Mouse (Mus musculus) intestine, embryonic 15.5 days (tissue): Measurements from ENCODE around the gene Ncoa3. TPM values are rescaled to one million over a fixed set of nuclear protein-coding genes. Genes with fewer than 3 reads are reported as not detected.
A peak's percentile ranks its signal among the peaks of the same experiment; 100 is the strongest.

Experiments
- ATAC-seq: fragments of 200-750 bp; cut with Nextera tagmentation; 2 replicates; pipeline ENCODE4 v1.8.0; 2017; ENCODE audit warnings: moderate TSS enrichment, moderate library complexity
- H3K27ac ChIP-seq: fragments of 300-500 bp; sonication (generic); 2 replicates; pipeline ENCODE4 v1.5.1; 2015; ENCODE audit warnings: mild to moderate bottlenecking, inconsistent platforms
- H3K27me3 ChIP-seq: fragments of 300-500 bp; sonication (generic); replicated peaks from 2 replicates; pipeline ENCODE4 v1.6.1; 2015; ENCODE audit warnings: inconsistent platforms
- H3K36me3 ChIP-seq: fragments of 300-500 bp; sonication (generic); 2 replicates; pipeline ENCODE4 v1.6.1; 2015; ENCODE audit warnings: inconsistent platforms
- H3K4me1 ChIP-seq: fragments of 300-500 bp; sonication (generic); replicated peaks from 2 replicates; pipeline ENCODE4 v1.6.1; 2015; ENCODE audit warnings: inconsistent platforms
- H3K4me2 ChIP-seq: fragments of 300-500 bp; sonication (generic); replicated peaks from 2 replicates; pipeline ENCODE4 v1.6.1; 2015; ENCODE audit warnings: mild to moderate bottlenecking, inconsistent platforms
- H3K4me3 ChIP-seq: fragments of 300-500 bp; sonication (generic); replicated peaks from 2 replicates; pipeline ENCODE4 v1.5.1; 2015; ENCODE audit warnings: inconsistent platforms
- H3K9ac ChIP-seq: fragments of 300-500 bp; sonication (generic); 2 replicates; pipeline ENCODE4 v1.6.1; 2015; ENCODE audit warnings: inconsistent platforms
- H3K9me3 ChIP-seq: fragments of 300-500 bp; sonication (generic); 2 replicates; pipeline ENCODE4 v1.6.1; 2016; ENCODE audit warnings: inconsistent platforms
- WGBS: fragments of 180-500 bp; shearing (Covaris S2); methylation state at CpG from one replicate; pipeline ENCODE4 v1.1.7; 2015; 5-methylcytosine and 5-hydroxymethylcytosine counted together
- polyA plus RNA-seq: library from polyadenylated mRNA; unstranded; fragments of >200 nt; fragmentation: Nextera tagmentation; extraction: Ambion mirVana; gene quantifications from 2 replicates; pipeline ENCODE4 v1.2.1, GENCODE M21; 2015

Gene Ncoa3
- polyA plus RNA-seq, 1 experiment from 2014 or later, result 10.8 TPM

GRCm38 (mm10) chr2:165957257-165957828 lies 35.1 kb upstream of the Ncoa3 start:
- H3K4me2 ChIP-seq, result no peak overlapping the region
- no peaks in the 10 kb centered on the region for H3K9me3 ChIP-seq
- no peak overlapping the region for H3K27ac ChIP-seq
- ATAC-seq, result no peak
- 64% methylated on average over 9 of the region's 9 CpGs for WGBS
- H3K27me3 ChIP-seq, result no peaks in the 10 kb centered on the region
- no peak overlapping the region for H3K9ac ChIP-seq
- H3K4me3 ChIP-seq, result no peak overlapping the region
- H3K36me3 ChIP-seq, result no peaks in the 10 kb centered on the region
- peaks cover 6% of the 10 kb centered on the region for H3K4me1 ChIP-seq

GRCm38 (mm10) chr2:165958556-165958955 lies 33.9 kb upstream of the Ncoa3 start:
- ATAC-seq, result no peak
- H3K4me3 ChIP-seq, result no peak overlapping the region
- 85% methylated on average over 6 of the region's 6 CpGs for WGBS

GRCm38 (mm10) chr2:165960695-165961094 lies 31.7 kb upstream of the Ncoa3 start:
- Histone ChIP-seq H3K27ac (no peak overlapping the region), H3K9me3 (no peaks in the 10 kb centered on the region), H3K4me3 (no peak overlapping the region), H3K4me1 (no peaks in the 10 kb centered on the region), H3K9ac (no peak overlapping the region), H3K27me3 (no peaks in the 10 kb centered on the region), H3K36me3 (no peaks in the 10 kb centered on the region), H3K4me2 (no peak overlapping the region)
- no peak for ATAC-seq
- 71% methylated on average over 3 of the region's 3 CpGs for WGBS

More at GRCm38 (mm10) chr2:165958556-165958955, 33.9 kb upstream of the Ncoa3 start:
- peaks cover 6% of the 10 kb centered on the region for H3K4me1 ChIP-seq
- H3K4me2 ChIP-seq, result no peak overlapping the region
- H3K9me3 ChIP-seq, result no peaks in the 10 kb centered on the region
- H3K27me3 ChIP-seq, result no peaks in the 10 kb centered on the region
- no peak overlapping the region for H3K9ac ChIP-seq
- H3K36me3 ChIP-seq, result no peaks in the 10 kb centered on the region
- H3K27ac ChIP-seq, result no peak overlapping the region

- WGBS, result 77% methylated on average over 5 of the region's 5 CpGs
Observed at GRCm38 (mm10) chr2:165962824-165963223, 29.6 kb upstream of the Ncoa3 start.

GRCm38 (mm10) chr2:165964121-165964520 lies 28.3 kb upstream of the Ncoa3 start:
- Histone ChIP-seq H3K36me3 (no peaks in the 10 kb centered on the region), H3K27ac (peak overlapping the region; percentile 61), H3K9me3 (no peaks in the 10 kb centered on the region), H3K4me3 (no peak overlapping the region), H3K9ac (no peak overlapping the region), H3K27me3 (no peaks in the 10 kb centered on the region), H3K4me1 (peaks cover 6% of the 10 kb centered on the region; the same call in 1 of the 2 replicates), H3K4me2 (no peak overlapping the region)
- ATAC-seq, result peak; percentile 83
- 39% methylated on average over 4 of the region's 4 CpGs for WGBS

More at GRCm38 (mm10) chr2:165962824-165963223, 29.6 kb upstream of the Ncoa3 start:
- H3K9ac ChIP-seq, result no peak overlapping the region
- H3K27ac ChIP-seq, result no peak overlapping the region
- no peak overlapping the region for H3K4me3 ChIP-seq
- no peak overlapping the region for H3K4me2 ChIP-seq
- no peaks in the 10 kb centered on the region for H3K36me3 ChIP-seq
- no peak for ATAC-seq
- H3K27me3 ChIP-seq, result no peaks in the 10 kb centered on the region
- H3K9me3 ChIP-seq, result no peaks in the 10 kb centered on the region
- no peaks in the 10 kb centered on the region for H3K4me1 ChIP-seq

GRCm38 (mm10) chr2:165967076-165967475 lies 25.4 kb upstream of the Ncoa3 start:
- WGBS, result 95% methylated on average over 2 of the region's 2 CpGs
- no peaks in the 10 kb centered on the region for H3K36me3 ChIP-seq
- no peaks in the 10 kb centered on the region for H3K27me3 ChIP-seq
- ATAC-seq, result no peak
- H3K9me3 ChIP-seq, result no peaks in the 10 kb centered on the region
- H3K9ac ChIP-seq, result no peak overlapping the region
- no peak overlapping the region for H3K4me3 ChIP-seq
- no peak overlapping the region for H3K27ac ChIP-seq
- no peak overlapping the region for H3K4me2 ChIP-seq
- peaks cover 6% of the 10 kb centered on the region; the same call in 1 of the 2 replicates for H3K4me1 ChIP-seq

GRCm38 (mm10) chr2:165967823-165968555 lies 24.4 kb upstream of the Ncoa3 start:
- Histone ChIP-seq H3K4me1 (peaks cover 6% of the 10 kb centered on the region), H3K4me2 (no peak overlapping the region), H3K36me3 (no peaks in the 10 kb centered on the region), H3K27me3 (no peaks in the 10 kb centered on the region), H3K4me3 (no peak overlapping the region), H3K9me3 (no peaks in the 10 kb centered on the region), H3K27ac (no peak overlapping the region), H3K9ac (no peak overlapping the region)
- ATAC-seq, result no peak
- 65% methylated on average over 6 of the region's 6 CpGs for WGBS

GRCm38 (mm10) chr2:165968876-165969275 lies 23.6 kb upstream of the Ncoa3 start:
- peak; percentile 65 for ATAC-seq
- Histone ChIP-seq H3K36me3 (no peaks in the 10 kb centered on the region), H3K27ac (0 out of 2 replicates have a peak overlapping the region, but pooled peaks have one; percentile 22), H3K4me2 (no peak overlapping the region), H3K4me3 (no peak overlapping the region), H3K9me3 (no peaks in the 10 kb centered on the region), H3K9ac (no peak overlapping the region), H3K4me1 (peaks cover 6% of the 10 kb centered on the region), H3K27me3 (no peaks in the 10 kb centered on the region)
- WGBS, result 20% methylated on average over 3 of the region's 3 CpGs

GRCm38 (mm10) chr2:165969391-165969790 lies 23.0 kb upstream of the Ncoa3 start:
- ATAC-seq, result peak; percentile 73
- H3K36me3 ChIP-seq, result no peaks in the 10 kb centered on the region
- WGBS, result 34% methylated on average over 8 of the region's 8 CpGs
- H3K9me3 ChIP-seq, result no peaks in the 10 kb centered on the region
- H3K4me1 ChIP-seq, result peaks cover 6% of the 10 kb centered on the region
- no peak overlapping the region for H3K9ac ChIP-seq
- no peak overlapping the region; the same call in 1 of the 2 replicates for H3K4me2 ChIP-seq
- no peaks in the 10 kb centered on the region for H3K27me3 ChIP-seq
- H3K4me3 ChIP-seq, result no peak overlapping the region
- 0 out of 2 replicates have a peak overlapping the region, but pooled peaks have one; percentile 22 for H3K27ac ChIP-seq

- Histone ChIP-seq H3K36me3 (no peaks in the 10 kb centered on the region), H3K4me2 (no peak overlapping the region), H3K9ac (no peak overlapping the region), H3K27ac (no peak overlapping the region), H3K4me3 (no peak overlapping the region), H3K4me1 (peaks cover 6% of the 10 kb centered on the region), H3K27me3 (no peaks in the 10 kb centered on the region), H3K9me3 (no peaks in the 10 kb centered on the region)
- WGBS, result 80% methylated on average over 13 of the region's 13 CpGs
- ATAC-seq, result no peak
Observed at GRCm38 (mm10) chr2:165969961-165970360, 22.5 kb upstream of the Ncoa3 start.

- 90% methylated on average over 7 of the region's 7 CpGs for WGBS
- ATAC-seq, result no peak
- no peaks in the 10 kb centered on the region for H3K9me3 ChIP-seq
Observed at GRCm38 (mm10) chr2:165970767-165971166, 21.7 kb upstream of the Ncoa3 start.

GRCm38 (mm10) chr2:165974383-165974782 lies 18.1 kb upstream of the Ncoa3 start:
- no peak for ATAC-seq

More at GRCm38 (mm10) chr2:165970767-165971166, 21.7 kb upstream of the Ncoa3 start:
- Histone ChIP-seq H3K9ac (no peak overlapping the region), H3K4me3 (no peak overlapping the region), H3K27me3 (no peaks in the 10 kb centered on the region), H3K27ac (no peak overlapping the region), H3K4me2 (no peak overlapping the region), H3K36me3 (no peaks in the 10 kb centered on the region), H3K4me1 (peaks cover 6% of the 10 kb centered on the region)

More at GRCm38 (mm10) chr2:165974383-165974782, 18.1 kb upstream of the Ncoa3 start:
- WGBS, result 77% methylated on average over 1 of the region's 1 CpGs
- H3K9ac ChIP-seq, result no peak overlapping the region
- H3K27ac ChIP-seq, result no peak overlapping the region
- no peak overlapping the region for H3K4me3 ChIP-seq
- no peaks in the 10 kb centered on the region for H3K27me3 ChIP-seq
- H3K9me3 ChIP-seq, result no peaks in the 10 kb centered on the region
- no peak overlapping the region for H3K4me2 ChIP-seq
- no peaks in the 10 kb centered on the region; the same call in 1 of the 2 replicates for H3K4me1 ChIP-seq
- H3K36me3 ChIP-seq, result no peaks in the 10 kb centered on the region
